Mouse (Mus musculus): ENCODE measurements around the gene Angptl4. TPM values are rescaled to one million over a fixed set of nuclear protein-coding genes. Genes with fewer than 3 reads are reported as not detected.

Gene Angptl4
- polyA plus RNA-seq, 1 experiment from 2014 or later, result 21.0 TPM

GRCm38 (mm10) chr17:33802221-33802620 lies 20.6 kb upstream of the Angptl4 start:
- Histone ChIP-seq H3K36me3 (no peaks in the 10 kb centered on the region), H3K4me1 (peaks cover 8% of the 10 kb centered on the region), H3K27me3 (replicated peaks) (no peaks in the 10 kb centered on the region), H3K4me3 (no peak overlapping the region), H3K9me3 (replicated peaks) (no peaks in the 10 kb centered on the region), H3K9ac (no peak overlapping the region), H3K27ac (no peak overlapping the region), H3K4me2 (no peak overlapping the region)
- no peak for ATAC-seq
- WGBS (ENCODE audit: insufficient replicate concordance), result 4% methylated on average over 2 of the region's 2 CpGs

DNA sequence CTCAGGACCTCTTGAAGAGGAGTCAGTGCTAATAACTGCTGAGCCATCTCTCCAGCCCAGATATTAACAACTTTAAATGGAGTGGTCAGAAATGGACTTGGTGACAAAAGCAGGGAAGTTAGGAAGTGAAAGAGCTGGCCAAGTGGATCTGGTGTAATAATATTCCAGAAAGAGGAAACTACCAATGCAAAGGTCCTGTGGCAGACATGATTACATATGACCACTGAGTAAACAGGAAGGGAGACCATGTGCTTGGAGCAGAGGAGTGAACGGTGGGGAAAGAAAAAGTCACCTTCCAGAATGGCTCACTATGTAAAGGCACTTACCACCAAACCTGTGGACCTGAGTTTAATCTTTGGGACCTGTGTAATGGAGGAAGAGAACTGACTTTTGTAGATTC lies 17.6 kb upstream of the Angptl4 start:
- Histone ChIP-seq H3K36me3 (no peaks in the 10 kb centered on the region), H3K9ac (no peak overlapping the region), H3K4me3 (no peak overlapping the region), H3K4me2 (no peak overlapping the region), H3K4me1 (peaks cover 3% of the 10 kb centered on the region), H3K27me3 (replicated peaks) (peaks cover 4% of the 10 kb centered on the region; the same call in 1 of the 2 replicates), H3K9me3 (replicated peaks) (no peaks in the 10 kb centered on the region), H3K27ac (no peak overlapping the region)
- ATAC-seq, result no peak
- WGBS (ENCODE audit: insufficient replicate concordance), result 26% methylated on average over 1 of the region's 1 CpGs

DNA sequence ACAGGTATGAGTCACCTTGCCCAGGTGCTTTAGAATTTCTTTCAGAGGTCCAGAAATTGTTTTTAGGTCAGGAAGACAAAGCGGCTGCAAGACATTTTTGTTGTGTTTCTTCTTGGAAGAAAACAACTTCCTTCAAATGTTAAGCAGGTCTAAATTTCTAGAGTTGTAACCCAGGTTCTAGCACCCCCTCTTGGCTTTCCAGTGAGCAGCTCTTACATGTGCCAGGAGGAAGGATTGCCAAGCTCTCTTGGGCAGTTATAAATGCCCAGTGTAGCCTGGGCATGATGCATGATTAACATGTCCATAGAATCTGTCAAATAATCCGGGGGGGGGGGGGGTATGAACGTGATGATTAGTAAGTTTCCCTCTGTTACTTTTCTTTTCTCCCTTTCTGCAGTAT lies 16.7 kb upstream of the Angptl4 start:
- H3K9ac ChIP-seq, result no peak overlapping the region
- no peak overlapping the region for H3K4me3 ChIP-seq
- peaks cover 11% of the 10 kb centered on the region; the same call in 1 of the 2 replicates for H3K27me3 ChIP-seq (replicated peaks)
- ATAC-seq, result no peak
- WGBS (ENCODE audit: insufficient replicate concordance), result 40% methylated on average over 3 of the region's 3 CpGs
- no peak overlapping the region for H3K4me2 ChIP-seq
- H3K36me3 ChIP-seq, result no peaks in the 10 kb centered on the region
- H3K27ac ChIP-seq, result no peak overlapping the region
- H3K9me3 ChIP-seq (replicated peaks), result no peaks in the 10 kb centered on the region
- H3K4me1 ChIP-seq, result no peaks in the 10 kb centered on the region

DNA sequence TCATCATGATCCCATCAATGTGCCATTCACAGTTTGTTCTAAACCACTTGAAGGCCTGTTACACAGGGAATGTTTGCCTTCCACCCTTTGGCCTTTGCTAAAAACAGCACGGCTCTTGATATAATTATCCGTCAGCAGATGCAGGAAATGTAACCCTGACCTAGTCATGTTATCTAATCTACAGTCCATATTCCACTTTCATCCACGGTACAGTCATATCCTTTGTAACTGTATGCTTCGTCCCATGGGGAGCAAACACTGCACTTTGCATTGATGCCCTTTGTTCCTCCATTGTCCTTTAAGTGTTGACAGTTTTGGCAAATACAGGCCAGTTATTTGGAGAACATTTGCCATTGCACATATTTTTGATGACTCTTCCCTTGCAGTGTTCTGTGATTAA lies 7.1 kb upstream of the Angptl4 start:
- Histone ChIP-seq H3K9me3 (replicated peaks) (no peaks in the 10 kb centered on the region), H3K4me3 (no peak overlapping the region), H3K27ac (0 out of 2 replicates have a peak overlapping the region, but pooled peaks have one; percentile 10), H3K9ac (no peak overlapping the region), H3K27me3 (replicated peaks) (peaks cover 25% of the 10 kb centered on the region; the same call in 1 of the 2 replicates), H3K4me1 (0 out of 2 replicates have a peak, but pooled peaks cover 6% of the 10 kb centered on the region), H3K36me3 (no peaks in the 10 kb centered on the region), H3K4me2 (no peak overlapping the region)
- no peak for ATAC-seq
- 36% methylated on average over 4 of the region's 4 CpGs for WGBS (ENCODE audit: insufficient replicate concordance)

- 71% methylated on average over 18 of the region's 18 CpGs for WGBS (ENCODE audit: insufficient replicate concordance)
- Histone ChIP-seq H3K4me3 (no peak overlapping the region), H3K27me3 (replicated peaks) (peaks cover 16% of the 10 kb centered on the region; the same call in 1 of the 2 replicates), H3K9ac (no peak overlapping the region), H3K9me3 (replicated peaks) (no peaks in the 10 kb centered on the region), H3K27ac (no peak overlapping the region), H3K36me3 (no peaks in the 10 kb centered on the region), H3K4me1 (peaks cover 15% of the 10 kb centered on the region), H3K4me2 (no peak overlapping the region)
- ATAC-seq, result no peak
Observed at GRCm38 (mm10) chr17:33786375-33786774, 4.7 kb upstream of the Angptl4 start.

DNA sequence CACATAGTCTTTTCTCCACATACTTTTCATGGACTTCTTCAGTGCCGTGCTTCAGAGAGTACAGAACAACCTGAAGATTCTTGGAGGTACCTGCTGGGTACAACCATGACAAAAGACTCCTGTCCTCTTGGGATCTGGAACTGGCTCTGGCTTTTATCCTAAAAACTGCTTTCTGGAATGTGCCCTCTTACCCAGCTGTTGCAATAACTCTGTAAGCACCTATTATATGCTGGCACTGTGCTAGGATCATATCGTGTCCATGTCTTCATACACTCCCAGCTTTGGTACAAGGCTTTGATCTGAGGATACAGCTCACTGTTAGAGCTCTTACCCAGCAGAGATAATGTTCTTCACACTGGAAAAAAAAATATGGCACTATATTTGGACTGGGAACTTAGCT lies 3.3 kb upstream of the Angptl4 start:
- no peaks in the 10 kb centered on the region for H3K36me3 ChIP-seq
- no peak overlapping the region for H3K27ac ChIP-seq
- H3K9me3 ChIP-seq (replicated peaks), result no peaks in the 10 kb centered on the region
- WGBS (ENCODE audit: insufficient replicate concordance), result 67% methylated on average over 2 of the region's 2 CpGs
- H3K4me1 ChIP-seq, result peaks cover 30% of the 10 kb centered on the region
- H3K4me3 ChIP-seq, result no peak overlapping the region
- 0 out of 2 replicates have a peak, but pooled peaks cover 16% of the 10 kb centered on the region for H3K27me3 ChIP-seq (replicated peaks)
- no peak overlapping the region for H3K9ac ChIP-seq
- no peak for ATAC-seq
- no peak overlapping the region for H3K4me2 ChIP-seq

GRCm38 (mm10) chr17:33783408-33783807 lies 1.8 kb upstream of the Angptl4 start:
- Histone ChIP-seq H3K4me3 (no peak overlapping the region), H3K4me1 (peaks cover 40% of the 10 kb centered on the region), H3K27me3 (replicated peaks) (0 out of 2 replicates have a peak, but pooled peaks cover 16% of the 10 kb centered on the region), H3K9me3 (replicated peaks) (no peaks in the 10 kb centered on the region), H3K27ac (no peak overlapping the region), H3K36me3 (peaks cover 6% of the 10 kb centered on the region), H3K9ac (no peak overlapping the region), H3K4me2 (no peak overlapping the region)
- ATAC-seq, result no peak

GRCm38 (mm10) chr17:33782067-33782466 lies 437 bp upstream of the Angptl4 start:
- peak overlapping the region; percentile 29; the same call in 1 of the 2 replicates for H3K27ac ChIP-seq
- H3K4me1 ChIP-seq, result peaks cover 42% of the 10 kb centered on the region
- H3K4me2 ChIP-seq, result peak overlapping the region; percentile 83
- H3K9me3 ChIP-seq (replicated peaks), result no peaks in the 10 kb centered on the region
- ATAC-seq, result no peak
- H3K9ac ChIP-seq, result peak overlapping the region; percentile 69
- H3K27me3 ChIP-seq (replicated peaks), result 0 out of 2 replicates have a peak, but pooled peaks cover 16% of the 10 kb centered on the region
- H3K4me3 ChIP-seq, result peak overlapping the region; percentile 63
- peaks cover 19% of the 10 kb centered on the region for H3K36me3 ChIP-seq
- 31% methylated on average over 4 of the region's 4 CpGs for WGBS (ENCODE audit: insufficient replicate concordance)

DNA sequence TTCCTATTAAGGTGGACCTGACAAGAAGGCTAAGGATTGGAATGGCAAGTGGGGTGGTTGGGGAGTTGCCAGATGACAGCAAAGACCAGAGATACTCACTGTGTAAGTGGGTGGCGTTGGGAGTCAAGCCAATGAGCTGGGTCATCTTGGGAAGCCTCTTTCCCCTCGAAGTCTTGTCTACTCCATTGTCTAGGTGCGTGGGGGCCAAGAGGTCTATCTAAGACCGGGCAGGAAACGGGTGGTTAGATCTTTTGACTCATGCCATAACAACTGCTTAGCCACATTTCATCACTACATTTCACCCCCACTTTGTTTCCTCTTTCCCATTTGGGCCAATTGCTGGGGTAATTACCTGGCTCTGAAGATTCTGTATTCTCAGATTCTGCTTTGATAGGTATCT lies 1.2 kb downstream of the Angptl4 start:
- peaks cover 42% of the 10 kb centered on the region for H3K4me1 ChIP-seq
- peak overlapping the region; percentile 83 for H3K4me2 ChIP-seq
- no peak for ATAC-seq
- H3K27me3 ChIP-seq (replicated peaks), result 0 out of 2 replicates have a peak, but pooled peaks cover 7% of the 10 kb centered on the region
- H3K27ac ChIP-seq, result peak overlapping the region; percentile 79; the same call in 1 of the 2 replicates
- H3K9ac ChIP-seq, result peak overlapping the region; percentile 69
- peak overlapping the region; percentile 63 for H3K4me3 ChIP-seq
- H3K36me3 ChIP-seq, result peaks cover 36% of the 10 kb centered on the region
- no peaks in the 10 kb centered on the region for H3K9me3 ChIP-seq (replicated peaks)
- 19% methylated on average over 5 of the region's 5 CpGs for WGBS (ENCODE audit: insufficient replicate concordance)

DNA sequence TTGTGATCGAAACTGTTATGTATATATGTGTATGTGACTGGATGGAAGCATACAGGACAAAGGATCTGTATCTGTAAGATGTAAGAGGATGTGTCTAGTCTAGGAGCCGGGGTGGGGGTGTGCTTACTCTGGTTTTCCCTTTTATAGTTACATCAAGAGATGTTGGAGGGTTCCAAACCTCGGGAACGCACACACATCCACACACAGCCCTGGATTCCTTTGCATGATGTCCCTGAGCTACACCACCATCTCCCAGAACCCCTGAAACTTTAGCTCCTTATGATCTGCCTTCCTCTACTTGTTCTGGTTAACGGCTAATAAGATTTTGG lies 1.7 kb downstream of the Angptl4 start:
- Histone ChIP-seq H3K27me3 (replicated peaks) (0 out of 2 replicates have a peak, but pooled peaks cover 7% of the 10 kb centered on the region), H3K4me2 (peak overlapping the region; percentile 83), H3K4me3 (peak overlapping the region; percentile 63), H3K27ac (0 out of 2 replicates have a peak overlapping the region, but pooled peaks have one; percentile 79), H3K9ac (peak overlapping the region; percentile 69; the same call in 1 of the 2 replicates), H3K36me3 (peaks cover 41% of the 10 kb centered on the region), H3K9me3 (replicated peaks) (no peaks in the 10 kb centered on the region), H3K4me1 (peaks cover 42% of the 10 kb centered on the region)
- no peak for ATAC-seq
- 62% methylated on average over 5 of the region's 5 CpGs for WGBS (ENCODE audit: insufficient replicate concordance)

DNA sequence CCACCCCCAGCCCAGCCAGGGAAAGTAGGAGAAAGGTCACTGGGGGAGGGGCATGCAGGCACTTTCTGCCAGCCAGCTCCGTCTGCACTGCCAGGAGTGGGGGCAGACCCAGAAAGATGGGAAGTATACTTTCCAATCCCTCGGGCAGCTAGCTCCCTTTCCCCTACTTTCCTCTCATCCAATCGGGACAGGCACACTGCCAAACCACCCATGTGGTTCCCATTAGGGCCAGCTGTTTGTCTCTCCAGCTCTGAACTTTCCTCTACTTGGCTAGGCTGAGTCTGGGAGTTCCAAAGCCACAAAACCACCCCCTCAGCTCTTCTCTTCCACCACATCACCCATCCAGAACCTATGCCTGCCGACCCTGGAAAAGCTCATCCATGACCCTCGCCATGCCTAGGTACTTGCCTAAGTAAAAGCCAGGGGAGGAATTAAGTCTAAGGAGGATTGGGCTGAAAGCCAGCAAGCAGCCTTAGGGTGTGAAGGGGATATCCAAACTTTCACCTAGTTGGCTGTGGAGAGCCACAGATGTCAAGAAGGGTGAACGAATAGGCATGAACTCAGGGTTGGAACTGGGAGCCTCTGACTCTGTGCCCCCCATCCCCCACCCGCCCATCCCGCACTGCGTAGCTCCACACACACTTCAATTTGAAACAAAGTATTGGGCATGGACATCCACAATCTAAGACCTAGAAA lies 2.2 kb downstream of the Angptl4 start:
- no peaks in the 10 kb centered on the region for H3K9me3 ChIP-seq (replicated peaks)
- H3K9ac ChIP-seq, result peak overlapping the region; percentile 18; the same call in 1 of the 2 replicates
- H3K4me1 ChIP-seq, result peaks cover 42% of the 10 kb centered on the region
- 0 out of 2 replicates have a peak, but pooled peaks cover 4% of the 10 kb centered on the region for H3K27me3 ChIP-seq (replicated peaks)
- peak overlapping the region; percentile 83 for H3K4me2 ChIP-seq
- peak; percentile 8; the same call in 1 of the 2 replicates for ATAC-seq
- peak overlapping the region; percentile 46 for H3K27ac ChIP-seq
- WGBS (ENCODE audit: insufficient replicate concordance), result 40% methylated on average over 9 of the region's 9 CpGs
- H3K4me3 ChIP-seq, result peak overlapping the region; percentile 63
- peaks cover 46% of the 10 kb centered on the region for H3K36me3 ChIP-seq

- WGBS (ENCODE audit: insufficient replicate concordance), result 88% methylated on average over 4 of the region's 4 CpGs
Observed at GRCm38 (mm10) chr17:33775287-33775686, 6.3 kb downstream of the Angptl4 start.

More at GRCm38 (mm10) chr17:33775287-33775686, 6.3 kb downstream of the Angptl4 start:
- Histone ChIP-seq H3K4me3 (no peak overlapping the region), H3K4me2 (no peak overlapping the region), H3K36me3 (peaks cover 49% of the 10 kb centered on the region), H3K4me1 (peaks cover 21% of the 10 kb centered on the region), H3K27me3 (replicated peaks) (peaks cover 6% of the 10 kb centered on the region; the same call in 1 of the 2 replicates), H3K27ac (no peak overlapping the region), H3K9me3 (replicated peaks) (no peaks in the 10 kb centered on the region), H3K9ac (no peak overlapping the region)
- ATAC-seq, result no peak

All from liver, embryonic 12.5 days (tissue).